Mouse (Mus musculus): ENCODE data around the gene Fgd3.
A peak's percentile ranks its signal among the peaks of the same experiment; 100 is the strongest.

Fgd3 gene

GRCm38 (mm10) chr13:49216220-49216552 lies 103.9 kb downstream of the Fgd3 start:
- no peak for DNase-seq (ENCODE audit: low read depth, low spot score)

DNA sequence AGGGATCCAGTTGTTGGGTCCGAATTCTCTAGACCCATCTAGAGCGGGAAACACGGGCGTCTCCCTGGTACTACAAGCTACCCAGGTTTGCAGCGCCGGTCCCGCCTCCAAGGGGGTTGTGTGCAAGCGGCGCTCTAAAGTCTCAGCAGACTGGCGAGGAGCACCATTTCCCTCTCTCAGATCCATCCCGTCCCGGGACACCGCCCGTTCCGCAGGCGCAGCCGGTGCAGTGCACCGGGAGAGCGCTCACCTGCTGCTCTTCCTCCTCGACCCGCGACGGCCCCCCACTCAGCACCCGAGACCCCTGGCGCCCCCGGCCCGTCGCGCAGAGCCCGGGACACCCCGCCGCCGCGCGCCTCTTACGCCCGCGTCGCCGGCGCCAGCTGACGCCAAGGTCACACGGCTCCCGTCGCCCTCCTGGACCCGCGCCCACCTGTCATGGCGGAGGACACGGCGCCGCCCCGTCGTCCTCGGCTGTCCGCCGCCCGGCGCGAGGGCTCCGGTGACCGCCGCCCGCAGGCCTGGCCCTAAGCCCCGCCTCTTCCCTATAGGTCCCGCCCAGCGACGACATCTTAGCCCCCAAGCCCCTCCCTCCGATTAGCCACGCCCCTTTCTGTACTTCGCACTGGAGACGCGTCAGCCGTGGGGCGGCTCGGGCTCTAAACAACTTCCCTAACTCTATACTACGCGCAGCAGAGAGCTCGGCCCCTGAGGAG lies 104.4 kb downstream of the Fgd3 start, which contains the start of gene Card19:
Gene Card19, minus strand, starts transcription at position 534 of the 716 bp plus-strand sequence.
- peak; percentile 89 for DNase-seq (ENCODE audit: low read depth, low spot score)

- DNase-seq (ENCODE audit: low read depth, low spot score): no peak
Measured at GRCm38 (mm10) chr13:49215128-49215503, 105.0 kb downstream of the Fgd3 start.

DNA sequence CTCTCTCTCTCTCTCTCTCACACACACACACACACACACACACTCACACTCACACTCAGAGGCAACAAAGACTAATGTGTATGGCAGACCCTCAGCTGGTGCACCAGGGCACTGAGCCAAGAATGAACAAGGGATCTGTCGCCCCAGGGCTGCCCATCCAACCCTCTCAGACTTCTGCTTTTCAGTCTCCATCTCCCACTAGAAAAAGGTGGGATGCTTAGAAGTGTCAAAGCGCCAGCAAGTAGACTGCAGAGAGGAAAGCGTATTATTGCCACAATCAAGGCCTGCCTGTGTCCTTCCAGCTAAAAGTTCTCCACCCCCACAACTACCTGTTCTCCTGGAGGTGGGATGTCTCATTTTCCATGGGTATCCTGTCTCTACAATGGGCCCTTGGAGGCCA lies 105.7 kb downstream of the Fgd3 start:
- DNase-seq (ENCODE audit: low read depth, low spot score): no peak

DNA sequence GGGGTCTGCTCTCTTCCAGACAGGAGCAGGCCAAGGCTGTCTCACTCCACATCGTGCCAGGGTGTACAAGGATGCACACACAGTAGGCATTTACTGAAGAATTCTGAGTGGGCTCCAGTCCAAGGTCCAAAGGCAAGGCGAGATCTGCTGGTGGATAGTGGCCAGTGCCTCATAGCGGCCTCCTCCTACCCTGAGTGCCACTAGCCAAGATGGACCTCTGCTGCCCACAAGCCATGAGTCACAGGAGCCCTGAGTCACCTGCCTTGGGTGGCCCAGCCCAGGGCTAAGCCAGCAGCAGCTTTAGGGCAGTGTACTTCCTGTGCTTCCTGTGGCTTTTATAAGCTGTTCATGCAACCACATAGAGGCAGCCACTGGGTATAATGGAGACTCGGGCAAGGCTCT lies 106.6 kb downstream of the Fgd3 start:
- no peak for DNase-seq (ENCODE audit: low read depth, low spot score)

GRCm38 (mm10) chr13:49212711-49213500 lies 107.2 kb downstream of the Fgd3 start:
- DNase-seq (ENCODE audit: low read depth, low spot score): no peak
